Mouse (Mus musculus) midbrain, postnatal 0 days (tissue): ENCODE results near the gene Rnf167. TPM values are rescaled to one million over a fixed set of nuclear protein-coding genes. Genes with fewer than 3 reads are reported as not detected.

Source experiments
- ATAC-seq: fragments of 200-750 bp; cut with Nextera tagmentation; 2 replicates; pipeline ENCODE4 v1.8.0; 2017; ENCODE audit warnings: moderate number of reproducible peaks, mild to moderate bottlenecking, moderate TSS enrichment, moderate library complexity; ENCODE audit not compliant: low FRiP score
- DNase-seq: peaks from one replicate; pipeline ENCODE4 v3.0.0-alpha.2; 2015; ENCODE audit warnings: low spot score
- H3K27ac ChIP-seq: fragments of 300-500 bp; sonication (generic); 2 replicates; pipeline ENCODE4 v1.5.1; 2014; ENCODE audit warnings: low read depth, mild to moderate bottlenecking, low read length, mixed read lengths
- H3K27me3 ChIP-seq: fragments of 300-500 bp; sonication (generic); 2 replicates; pipeline ENCODE4 v1.6.1; 2014; ENCODE audit warnings: low read length, control low read depth, mixed read lengths; ENCODE audit not compliant: insufficient read depth
- H3K36me3 ChIP-seq: fragments of 300-500 bp; sonication (generic); 2 replicates; pipeline ENCODE4 v1.6.1; 2014; ENCODE audit warnings: low read length, control low read depth, mixed read lengths; ENCODE audit not compliant: insufficient read depth
- H3K4me1 ChIP-seq: fragments of 300-500 bp; sonication (generic); 2 replicates; pipeline ENCODE4 v1.6.1; 2014; ENCODE audit warnings: mild to moderate bottlenecking, control low read depth, antibody characterized with exemption, low read length, mixed read lengths; ENCODE audit not compliant: insufficient read depth
- H3K4me2 ChIP-seq: fragments of 300-500 bp; sonication (generic); 2 replicates; pipeline ENCODE4 v1.6.1; 2014; ENCODE audit warnings: low read depth, mild to moderate bottlenecking, low read length, mixed read lengths; ENCODE audit not compliant: poor library complexity, severe bottlenecking
- H3K4me3 ChIP-seq: fragments of 300-500 bp; sonication (generic); 2 replicates; pipeline ENCODE4 v1.5.1; 2014; ENCODE audit warnings: low read depth, mild to moderate bottlenecking, low read length, moderate library complexity
- H3K9ac ChIP-seq: fragments of 300-500 bp; sonication (generic); replicated peaks from 2 replicates; pipeline ENCODE4 v1.6.1; 2014; ENCODE audit warnings: mild to moderate bottlenecking, low read length, moderate library complexity, mixed read lengths; ENCODE audit not compliant: poor library complexity, severe bottlenecking
- H3K9me3 ChIP-seq: fragments of 300-500 bp; sonication (generic); 2 replicates; pipeline ENCODE4 v1.6.1; 2016; ENCODE audit warnings: low read length, control low read depth
- CTCF ChIP-seq: IDR thresholded peaks from 2 replicates; pipeline ENCODE4 v1.5.1; 2016; ENCODE audit warnings: antibody characterized with exemption, mild to moderate bottlenecking
- WGBS: fragments of 180-500 bp; shearing (Covaris S2); extraction: QIAGEN DNeasy Blood & Tissue Kit; methylation state at CpG from one replicate; pipeline ENCODE4 v1.1.7; 2014; 5-methylcytosine and 5-hydroxymethylcytosine counted together
- polyA plus RNA-seq: library from polyadenylated mRNA; unstranded; fragments of >200 nt; fragmentation: Nextera tagmentation; extraction: Ambion mirVana; gene quantifications from 2 replicates; pipeline ENCODE4 v1.2.1, GENCODE M21; 2015
- total RNA-seq: library from RNA; depleted of rRNA; stranded (reverse); fragments of >200 nt; gene quantifications from 2 replicates; pipeline ENCODE4 v1.2.3, GENCODE M21; 2014

Rnf167 gene
- total and polyA plus RNA-seq, 2 experiments from 2014 or later = 74.4 to 97.2 TPM

- Histone ChIP-seq H3K27ac (no peak overlapping the region), H3K9me3 (no peaks in the 10 kb centered on the region), H3K4me2 (no peak overlapping the region), H3K4me1 (no peaks in the 10 kb centered on the region), H3K9ac (no peak overlapping the region), H3K27me3 (no peaks in the 10 kb centered on the region), H3K4me3 (no peak overlapping the region), H3K36me3 (no peaks in the 10 kb centered on the region)
- DNase-seq = no peak
- WGBS = 60% methylated on average over 5 of the region's 5 CpGs
- peak; percentile 50 for TF ChIP-seq CTCF
- ATAC-seq = no peak
These were observed 17.5 kb upstream of the Rnf167 start for GRCm38 (mm10) chr11:70629557-70629956.

GRCm38 (mm10) chr11:70630129-70630528, 16.9 kb upstream of the Rnf167 start:
- 59% methylated on average over 7 of the region's 7 CpGs for WGBS

DNA sequence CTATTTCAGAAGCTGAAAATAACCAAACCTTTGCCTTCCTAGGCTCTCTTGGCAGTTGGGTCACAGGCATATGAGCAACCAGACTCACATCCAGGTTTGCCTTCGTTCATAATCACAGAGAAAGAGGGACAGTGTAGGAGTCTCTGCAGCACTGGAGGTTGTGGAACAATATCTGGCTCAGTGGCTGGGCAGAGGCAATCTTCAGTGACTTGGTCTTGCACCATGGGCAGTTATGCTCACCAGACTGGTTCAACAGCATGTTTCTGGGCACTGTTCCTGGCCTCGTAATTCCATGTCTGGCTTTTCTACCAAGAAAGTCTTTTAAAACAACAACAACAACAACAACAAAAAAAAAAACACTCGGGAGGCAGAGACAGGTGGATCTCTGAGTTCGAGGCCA, 11.4 kb upstream of the Rnf167 start:
- H3K27me3 ChIP-seq = no peaks in the 10 kb centered on the region

More at GRCm38 (mm10) chr11:70630129-70630528, 16.9 kb upstream of the Rnf167 start:
- Histone ChIP-seq H3K4me1 (no peaks in the 10 kb centered on the region), H3K27ac (no peak overlapping the region), H3K4me3 (no peak overlapping the region), H3K27me3 (no peaks in the 10 kb centered on the region), H3K9ac (no peak overlapping the region), H3K9me3 (no peaks in the 10 kb centered on the region), H3K4me2 (no peak overlapping the region), H3K36me3 (no peaks in the 10 kb centered on the region)
- ATAC-seq = no peak
- DNase-seq = no peak
- no peak for TF ChIP-seq CTCF

DNA sequence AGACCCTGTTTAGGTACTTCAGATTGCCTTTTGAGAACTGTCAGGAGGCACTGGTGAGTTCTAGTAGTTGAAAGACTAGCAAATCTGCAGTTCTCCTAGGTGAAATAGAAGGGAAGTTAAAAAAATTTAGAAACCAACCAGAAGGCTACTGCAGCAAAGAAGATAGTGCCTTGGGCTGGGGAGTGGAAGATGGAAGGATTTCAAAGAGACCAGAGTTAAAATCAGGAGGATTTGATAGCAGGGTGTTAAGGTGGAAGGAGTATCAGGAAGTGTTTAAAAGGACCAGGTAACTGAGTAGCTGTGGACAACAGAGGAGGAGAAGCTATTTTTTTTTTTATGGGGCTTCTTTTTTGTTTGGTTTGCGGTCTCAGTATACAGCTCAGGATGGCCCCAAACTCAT, 9.3 kb upstream of the Rnf167 start:
- H3K27me3 ChIP-seq = no peaks in the 10 kb centered on the region
- no peak overlapping the region for H3K4me3 ChIP-seq
- no peak overlapping the region for H3K27ac ChIP-seq
- H3K4me2 ChIP-seq = no peak overlapping the region
- TF ChIP-seq CTCF = no peak
- H3K36me3 ChIP-seq = no peaks in the 10 kb centered on the region
- no peaks in the 10 kb centered on the region for H3K4me1 ChIP-seq
- 94% methylated on average over 1 of the region's 1 CpGs for WGBS
- ATAC-seq (no peak), DNase-seq (no peak)
- H3K9me3 ChIP-seq = no peaks in the 10 kb centered on the region
- no peak overlapping the region for H3K9ac ChIP-seq

More for the DNA sequence above, 11.4 kb upstream of the Rnf167 start:
- TF ChIP-seq CTCF = no peak
- Histone ChIP-seq H3K4me3 (no peak overlapping the region), H3K4me1 (no peaks in the 10 kb centered on the region), H3K9me3 (no peaks in the 10 kb centered on the region), H3K36me3 (no peaks in the 10 kb centered on the region), H3K27ac (no peak overlapping the region), H3K4me2 (no peak overlapping the region), H3K9ac (no peak overlapping the region)
- DNase-seq (no peak), ATAC-seq (no peak)
- 83% methylated on average over 4 of the region's 4 CpGs for WGBS

GRCm38 (mm10) chr11:70638293-70638692, 8.7 kb upstream of the Rnf167 start:
- no peaks in the 10 kb centered on the region for H3K4me1 ChIP-seq
- H3K27me3 ChIP-seq = no peaks in the 10 kb centered on the region
- no peak overlapping the region for H3K4me2 ChIP-seq
- H3K36me3 ChIP-seq = no peaks in the 10 kb centered on the region; the same call in 1 of the 2 replicates
- DNase-seq (no peak), ATAC-seq (no peak)
- 76% methylated on average over 1 of the region's 1 CpGs for WGBS
- no peak for TF ChIP-seq CTCF
- H3K9me3 ChIP-seq = no peaks in the 10 kb centered on the region
- no peak overlapping the region for H3K4me3 ChIP-seq
- H3K9ac ChIP-seq = no peak overlapping the region
- no peak overlapping the region for H3K27ac ChIP-seq

DNA sequence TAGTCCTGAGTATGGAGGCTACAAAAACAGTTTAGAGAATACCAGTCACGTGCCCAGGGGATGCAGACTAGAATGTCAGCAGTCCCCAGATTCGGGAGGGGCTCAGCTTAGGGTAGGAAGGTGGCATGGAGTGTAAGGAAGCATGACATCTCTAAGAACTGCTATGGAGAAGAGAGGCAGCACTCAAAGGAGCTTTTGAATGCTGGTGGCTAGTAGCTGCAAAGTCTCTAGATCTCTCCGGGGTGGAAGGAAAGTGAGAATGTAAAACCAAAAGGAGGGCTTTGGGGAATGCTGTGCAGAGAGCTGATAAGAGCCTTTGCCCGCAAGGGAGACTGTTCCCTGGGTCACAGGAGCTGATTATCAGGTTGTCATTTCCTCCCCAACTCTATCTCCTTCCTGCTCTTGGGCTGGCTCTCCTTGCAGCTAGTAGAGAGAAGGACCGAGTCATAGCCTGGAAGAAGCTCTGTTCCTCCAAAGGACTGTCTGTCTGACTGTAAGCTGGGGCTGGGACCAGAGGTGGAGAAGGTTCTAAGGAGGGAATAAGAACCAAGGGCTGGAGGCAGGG, 8.2 kb upstream of the Rnf167 start, which contains the start of gene Gp1ba:
Gene Gp1ba (plus strand): TSS at position 409 of the 565 bp plus-strand sequence.
- H3K9me3 ChIP-seq = no peaks in the 10 kb centered on the region
- H3K9ac ChIP-seq = no peak within 1 kb of the TSS
- H3K4me2 ChIP-seq = no peak within 1 kb of the TSS
- no peaks in the 10 kb centered on the region for H3K4me1 ChIP-seq
- H3K27me3 ChIP-seq = no peaks in the 10 kb centered on the region
- no peak within 1 kb of the TSS for H3K4me3 ChIP-seq
- no peak for DNase-seq
- no peaks in the 10 kb centered on the region; the same call in 1 of the 2 replicates for H3K36me3 ChIP-seq
- H3K27ac ChIP-seq = no peak within 1 kb of the TSS
- no peak for ATAC-seq
- TF ChIP-seq CTCF = no peak
- 54% methylated on average over 5 of the region's 5 CpGs for WGBS
